Mouse (Mus musculus): ENCODE measurements at regions not wholly inside any gene's neighbourhood (a gene's known extent, or its start where the extent isn't known, plus 50 kb on each side); places are given as distances from the start of the nearest gene placed in this dataset.

DNA sequence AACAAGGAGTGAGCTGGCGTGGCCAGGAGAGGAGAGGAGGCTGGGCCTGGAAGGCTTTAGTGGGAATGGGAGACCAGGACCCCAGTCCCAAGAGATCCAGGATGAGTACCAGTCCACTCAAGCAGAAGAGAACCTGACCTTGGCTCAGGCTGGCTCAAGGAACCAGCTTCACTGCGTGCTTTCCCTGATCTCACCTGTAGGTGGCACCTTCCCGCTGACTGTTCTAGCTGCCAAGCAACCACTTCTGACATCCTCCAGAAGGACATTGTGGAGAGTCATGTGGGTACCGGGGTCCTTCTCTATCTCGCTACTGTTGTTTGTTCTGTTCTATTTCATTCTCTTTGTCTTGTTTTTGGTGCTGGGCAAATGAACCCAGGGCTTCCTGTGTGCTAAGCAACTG, 222.0 kb downstream of the Ttc32 start:
- TF ChIP-seq USF1 (IDR thresholded peaks at IDR 0.05; ENCODE audit: low read depth) = no peak
- no peak for TF ChIP-seq CEBPB (IDR thresholded peaks at IDR 0.05; ENCODE audit: insufficient read depth, poor library complexity, severe bottlenecking)
- no peak for TF ChIP-seq MYOD1 (IDR thresholded peaks at IDR 0.05; ENCODE audit: control insufficient read depth in 1 of 3, insufficient read length in 2 of 3, low read depth in 2 of 3)
- TF ChIP-seq POLR2A (IDR thresholded peaks at IDR 0.05; ENCODE audit: insufficient read length, low read depth) = no peak
- no peak for TF ChIP-seq MAX (IDR thresholded peaks at IDR 0.05; ENCODE audit: low read depth)
- no peak for TF ChIP-seq SRF (IDR thresholded peaks at IDR 0.05; ENCODE audit: control insufficient read depth, insufficient read length, low read depth)
- no peak for TF ChIP-seq POLR2AphosphoS2 (IDR thresholded peaks at IDR 0.05; ENCODE audit: insufficient read length, low read depth)
- TF ChIP-seq TCF12 (IDR thresholded peaks at IDR 0.05; ENCODE audit: insufficient read depth, poor library complexity, severe bottlenecking) = no peak
- no peak for TF ChIP-seq MYOG (IDR thresholded peaks at IDR 0.05; ENCODE audit: control insufficient read depth in 1 of 3, insufficient read depth in 1 of 3, insufficient read length in 2 of 3, low read depth in 2 of 3)
